Mouse (Mus musculus): ENCODE data around the gene Enc1. TPM values are rescaled to one million over a fixed set of nuclear protein-coding genes. Genes with fewer than 3 reads are reported as not detected.

The Enc1 gene
- polyA plus RNA-seq (2016; fragmentation: Nextera tagmentation; extraction: Ambion mirVana) = 28.8 and 29.1 TPM in 2 replicates

- peaks cover 54% of the 10 kb centered on the region for H3K4me1 ChIP-seq
- peak within 1 kb of the TSS; percentile 85 for H3K4me3 ChIP-seq
- under 1% methylated on average over 89 of the region's 89 CpGs for WGBS
- peak within 1 kb of the TSS; percentile 88 for H3K9ac ChIP-seq
- ATAC-seq (ENCODE audit: low FRiP score) = peak; percentile 89
- peaks cover 14% of the 10 kb centered on the region for H3K36me3 ChIP-seq
- H3K4me2 ChIP-seq (replicated peaks) = peak within 1 kb of the TSS; percentile 78
- H3K27ac ChIP-seq = peak within 1 kb of the TSS; percentile 94
- H3K27me3 ChIP-seq = no peaks in the 10 kb centered on the region
- no peaks in the 10 kb centered on the region for H3K9me3 ChIP-seq (replicated peaks)
Measured at GRCm38 (mm10) chr13:97240965-97241786, at the start of gene Enc1. TSS of gene Enc1 (plus strand) at chr13:97241105.

DNA sequence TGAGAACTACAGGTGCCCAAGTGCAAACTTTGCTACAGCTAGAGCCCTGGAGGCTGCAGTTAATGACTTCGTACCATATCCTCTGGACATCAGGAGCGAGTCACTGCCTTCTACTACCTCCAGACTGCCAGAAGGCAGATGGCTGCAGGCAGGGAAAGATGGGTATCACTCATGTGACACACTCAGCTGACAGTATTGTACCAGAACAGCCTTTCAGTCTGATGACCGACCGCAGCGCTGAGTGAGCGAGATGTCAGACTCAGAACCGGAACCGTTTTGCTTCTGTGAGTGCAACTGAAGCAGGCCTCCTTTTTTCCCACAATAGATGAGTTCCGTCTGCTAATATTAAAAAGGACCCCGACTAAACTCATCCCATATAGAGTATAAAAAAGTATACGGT is 48.3 kb upstream of the Enc1 start:
- Histone ChIP-seq H3K27ac (no peak overlapping the region), H3K4me1 (no peaks in the 10 kb centered on the region), H3K9ac (no peak overlapping the region), H3K27me3 (no peaks in the 10 kb centered on the region), H3K36me3 (0 out of 2 replicates have a peak, but pooled peaks cover 2% of the 10 kb centered on the region), H3K4me2 (replicated peaks) (no peak overlapping the region), H3K9me3 (replicated peaks) (no peaks in the 10 kb centered on the region), H3K4me3 (no peak overlapping the region)
- no peak for ATAC-seq (ENCODE audit: low FRiP score)
- WGBS = 86% methylated on average over 11 of the region's 11 CpGs

DNA sequence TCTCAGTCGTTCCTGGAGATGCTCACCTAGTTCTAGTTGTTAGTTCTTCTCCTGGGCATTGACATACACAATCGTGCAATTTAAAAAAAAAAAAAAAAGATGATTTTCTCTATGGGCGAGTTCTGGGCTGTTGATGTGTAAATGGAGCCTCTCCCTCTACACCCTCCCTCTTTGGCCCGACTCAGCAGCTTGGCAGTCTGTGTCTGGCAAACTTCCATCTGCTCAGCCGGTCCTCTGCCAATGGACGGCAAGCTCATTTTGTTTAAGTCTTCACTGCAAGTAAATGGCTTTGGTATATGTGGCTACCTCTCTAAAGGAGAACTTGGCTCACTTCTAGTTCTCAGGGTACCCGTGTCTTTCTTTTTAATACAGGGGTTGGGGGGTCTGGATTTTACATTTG is 47.5 kb upstream of the Enc1 start:
- Histone ChIP-seq H3K4me1 (0 out of 2 replicates have a peak, but pooled peaks cover 3% of the 10 kb centered on the region), H3K9ac (no peak overlapping the region), H3K27ac (no peak overlapping the region), H3K4me2 (replicated peaks) (no peak overlapping the region), H3K4me3 (no peak overlapping the region), H3K9me3 (replicated peaks) (no peaks in the 10 kb centered on the region), H3K27me3 (no peaks in the 10 kb centered on the region), H3K36me3 (0 out of 2 replicates have a peak, but pooled peaks cover 2% of the 10 kb centered on the region)
- WGBS = 63% methylated on average over 7 of the region's 7 CpGs
- no peak for ATAC-seq (ENCODE audit: low FRiP score)

DNA sequence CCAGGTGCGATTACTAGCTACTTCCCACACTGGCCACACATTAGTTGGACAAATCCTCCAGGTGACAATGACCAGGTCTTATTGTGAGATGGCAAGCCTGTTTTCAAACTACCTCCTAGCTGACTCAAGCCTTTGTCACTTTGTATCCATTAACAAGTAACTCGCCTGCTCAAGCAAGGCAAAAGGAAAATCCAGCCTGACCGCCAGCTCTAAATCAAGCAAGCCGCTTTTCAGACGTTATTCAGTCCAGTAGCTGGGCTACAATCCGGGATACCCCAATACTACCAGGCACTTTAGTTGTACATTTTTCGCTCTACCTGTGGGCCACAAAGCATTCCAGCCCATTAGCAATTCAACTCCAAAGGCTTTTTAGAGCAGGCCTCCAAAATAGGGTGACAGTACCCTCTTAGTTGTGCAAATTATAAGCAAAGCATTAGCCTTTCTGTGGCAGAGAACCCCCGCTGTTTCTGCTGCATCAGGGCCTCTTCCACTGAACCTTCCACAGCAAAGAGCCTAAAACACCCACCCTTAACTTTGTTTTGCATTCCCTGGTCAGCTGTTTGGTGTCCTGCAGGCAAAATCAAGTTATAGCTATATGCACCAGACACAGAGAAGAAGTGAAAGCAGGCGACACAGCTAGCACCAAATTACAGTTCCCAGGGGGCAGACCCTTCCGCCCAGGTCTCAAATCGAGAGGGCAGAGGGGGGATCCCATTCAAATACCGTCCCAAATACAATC is 44.5 kb upstream of the Enc1 start:
- no peaks in the 10 kb centered on the region for H3K36me3 ChIP-seq
- no peak for ATAC-seq (ENCODE audit: low FRiP score)
- H3K9me3 ChIP-seq (replicated peaks) = no peaks in the 10 kb centered on the region
- no peak overlapping the region for H3K9ac ChIP-seq
- H3K4me1 ChIP-seq = 0 out of 2 replicates have a peak, but pooled peaks cover 3% of the 10 kb centered on the region
- H3K4me3 ChIP-seq = no peak overlapping the region
- no peak overlapping the region for H3K27ac ChIP-seq
- H3K27me3 ChIP-seq = no peaks in the 10 kb centered on the region
- WGBS = 61% methylated on average over 12 of the region's 12 CpGs
- H3K4me2 ChIP-seq (replicated peaks) = no peak overlapping the region

DNA sequence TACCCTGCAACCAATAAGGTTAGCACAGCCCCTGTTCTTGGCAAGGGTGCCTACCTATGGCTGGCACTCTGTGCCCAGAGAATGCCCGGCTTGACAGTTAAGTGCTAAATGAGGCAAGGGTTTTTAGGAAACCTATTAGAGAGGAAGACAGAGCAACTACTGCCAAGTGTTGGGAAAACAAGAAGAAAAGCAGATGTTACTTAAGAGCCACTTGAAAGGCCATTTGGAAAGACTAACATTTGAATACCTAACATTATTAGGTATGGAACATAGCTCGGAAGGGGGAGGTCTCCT is 44.0 kb upstream of the Enc1 start:
- 0 out of 2 replicates have a peak, but pooled peaks cover 3% of the 10 kb centered on the region for H3K4me1 ChIP-seq
- no peak overlapping the region for H3K27ac ChIP-seq
- no peak for ATAC-seq (ENCODE audit: low FRiP score)
- no peak overlapping the region for H3K4me3 ChIP-seq
- no peaks in the 10 kb centered on the region for H3K36me3 ChIP-seq
- 89% methylated on average over 2 of the region's 2 CpGs for WGBS
- no peaks in the 10 kb centered on the region for H3K27me3 ChIP-seq
- no peak overlapping the region for H3K9ac ChIP-seq
- no peaks in the 10 kb centered on the region for H3K9me3 ChIP-seq (replicated peaks)
- no peak overlapping the region for H3K4me2 ChIP-seq (replicated peaks)

- H3K4me3 ChIP-seq = peak within 1 kb of the TSS; percentile 61
- H3K9me3 ChIP-seq (replicated peaks) = no peaks in the 10 kb centered on the region
- ATAC-seq (ENCODE audit: low FRiP score) = peak; percentile 93
- H3K4me1 ChIP-seq = 0 out of 2 replicates have a peak, but pooled peaks cover 3% of the 10 kb centered on the region
- no peak within 1 kb of the TSS; the same call in 1 of the 2 replicates for H3K27ac ChIP-seq
- under 1% methylated on average over 45 of the region's 45 CpGs for WGBS
- peak within 1 kb of the TSS; percentile 71 for H3K9ac ChIP-seq
- no peaks in the 10 kb centered on the region for H3K36me3 ChIP-seq
- H3K27me3 ChIP-seq = no peaks in the 10 kb centered on the region
- peak within 1 kb of the TSS; percentile 95 for H3K4me2 ChIP-seq (replicated peaks)
Measured at GRCm38 (mm10) chr13:97197932-97198562, 42.9 kb upstream of the Enc1 start, which contains the start of gene Hexb. TSS of gene Hexb (minus strand) at chr13:97198357.

GRCm38 (mm10) chr13:97199123-97199522 is 41.8 kb upstream of the Enc1 start:
- Histone ChIP-seq H3K4me1 (0 out of 2 replicates have a peak, but pooled peaks cover 3% of the 10 kb centered on the region), H3K36me3 (no peaks in the 10 kb centered on the region), H3K4me3 (no peak overlapping the region), H3K27me3 (no peaks in the 10 kb centered on the region), H3K9me3 (replicated peaks) (no peaks in the 10 kb centered on the region), H3K4me2 (replicated peaks) (no peak overlapping the region), H3K9ac (no peak overlapping the region), H3K27ac (no peak overlapping the region)
- WGBS = 83% methylated on average over 2 of the region's 2 CpGs
- no peak for ATAC-seq (ENCODE audit: low FRiP score)

GRCm38 (mm10) chr13:97201076-97201475 is 39.8 kb upstream of the Enc1 start:
- H3K9ac ChIP-seq = no peak overlapping the region
- WGBS = 68% methylated on average over 7 of the region's 7 CpGs
- H3K27me3 ChIP-seq = no peaks in the 10 kb centered on the region
- H3K4me3 ChIP-seq = no peak overlapping the region
- no peak overlapping the region for H3K4me2 ChIP-seq (replicated peaks)
- no peaks in the 10 kb centered on the region for H3K36me3 ChIP-seq
- no peaks in the 10 kb centered on the region for H3K9me3 ChIP-seq (replicated peaks)
- H3K27ac ChIP-seq = no peak overlapping the region
- no peak for ATAC-seq (ENCODE audit: low FRiP score)
- 0 out of 2 replicates have a peak, but pooled peaks cover 3% of the 10 kb centered on the region for H3K4me1 ChIP-seq

GRCm38 (mm10) chr13:97201896-97202295 is 39.0 kb upstream of the Enc1 start:
- Histone ChIP-seq H3K4me1 (0 out of 2 replicates have a peak, but pooled peaks cover 3% of the 10 kb centered on the region), H3K9ac (no peak overlapping the region), H3K4me3 (no peak overlapping the region), H3K27ac (no peak overlapping the region), H3K27me3 (no peaks in the 10 kb centered on the region), H3K4me2 (replicated peaks) (no peak overlapping the region), H3K9me3 (replicated peaks) (no peaks in the 10 kb centered on the region), H3K36me3 (no peaks in the 10 kb centered on the region)
- ATAC-seq (ENCODE audit: low FRiP score) = no peak
- 86% methylated on average over 4 of the region's 4 CpGs for WGBS

- WGBS = 17% methylated on average over 18 of the region's 18 CpGs
- H3K27me3 ChIP-seq = peaks cover 3% of the 10 kb centered on the region; the same call in 1 of the 2 replicates
- H3K4me1 ChIP-seq = no peaks in the 10 kb centered on the region
- peak overlapping the region; percentile 59 for H3K4me2 ChIP-seq (replicated peaks)
- peak overlapping the region; percentile 32; the same call in 1 of the 2 replicates for H3K9ac ChIP-seq
- no peak overlapping the region for H3K27ac ChIP-seq
- H3K36me3 ChIP-seq = no peaks in the 10 kb centered on the region
- H3K4me3 ChIP-seq = peak overlapping the region; percentile 27
- no peaks in the 10 kb centered on the region for H3K9me3 ChIP-seq (replicated peaks)
- ATAC-seq (ENCODE audit: low FRiP score) = peak; percentile 64; the same call in 1 of the 2 replicates
Measured at GRCm38 (mm10) chr13:97205052-97205701, 35.7 kb upstream of the Enc1 start.

DNA sequence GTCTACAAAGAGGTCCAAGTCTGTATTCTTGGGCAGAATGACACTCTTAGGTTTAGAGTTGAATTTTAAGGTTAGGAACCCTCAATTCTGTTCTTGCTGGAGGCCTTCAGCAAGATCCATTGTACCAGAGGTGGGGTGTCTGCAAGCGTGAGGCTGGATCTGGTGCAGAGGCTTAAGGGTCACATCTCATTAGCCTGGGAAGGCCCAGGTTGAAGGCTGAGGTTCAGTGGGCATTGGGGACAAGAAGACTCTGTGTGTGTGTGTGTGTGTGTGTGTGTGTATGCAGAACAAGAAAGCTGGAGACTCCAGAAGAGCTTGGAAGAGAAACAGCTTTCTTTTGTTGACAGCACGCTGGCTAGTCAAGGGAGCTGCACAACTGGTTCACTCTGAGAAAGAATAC is 34.9 kb upstream of the Enc1 start:
- no peak overlapping the region for H3K27ac ChIP-seq

More for the DNA sequence above, 34.9 kb upstream of the Enc1 start:
- peaks cover 3% of the 10 kb centered on the region; the same call in 1 of the 2 replicates for H3K27me3 ChIP-seq
- WGBS = 85% methylated on average over 2 of the region's 2 CpGs
- no peak for ATAC-seq (ENCODE audit: low FRiP score)
- H3K4me2 ChIP-seq (replicated peaks) = no peak overlapping the region
- H3K9ac ChIP-seq = no peak overlapping the region
- no peak overlapping the region for H3K4me3 ChIP-seq
- H3K9me3 ChIP-seq (replicated peaks) = no peaks in the 10 kb centered on the region
- no peaks in the 10 kb centered on the region for H3K36me3 ChIP-seq
- no peaks in the 10 kb centered on the region for H3K4me1 ChIP-seq

Measured in hindbrain, embryonic 12.5 days (tissue).